Mouse (Mus musculus) erythroblast, embryonic 14.5 days (primary cell): ENCODE measurements around the gene Cldn15.

ENCODE experiments used
- GATA1 ChIP-seq: IDR thresholded peaks from 2 replicates; pipeline ENCODE4 v1.6.1; 2012; ENCODE audit warnings: low read length, inconsistent platforms, mixed read lengths
- TAL1 ChIP-seq: IDR thresholded peaks from 3 replicates; pipeline ENCODE4 v1.6.1; 2012; ENCODE audit warnings: low read length, inconsistent platforms, mixed read lengths

DNA sequence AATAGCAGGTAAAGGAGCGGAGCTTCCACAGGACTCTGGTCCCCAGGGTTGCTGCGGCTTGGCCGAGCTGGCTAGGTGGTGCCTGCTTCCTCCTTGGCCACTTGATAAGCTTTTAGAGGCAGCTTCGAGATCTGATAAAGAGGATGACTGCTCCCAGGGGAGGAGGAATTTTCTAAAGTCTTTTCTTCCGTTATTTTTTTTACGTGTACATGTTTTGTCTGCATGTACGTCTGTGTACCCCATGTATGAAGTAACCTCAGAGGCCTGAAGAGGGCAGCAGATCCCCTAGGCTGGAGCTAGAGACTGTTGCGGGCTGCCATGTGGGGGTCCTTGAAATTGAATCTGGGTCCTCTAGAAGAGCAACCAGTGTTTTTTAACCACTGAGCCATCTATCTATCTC lies 14.6 kb downstream of the Cldn15 start:
- TF ChIP-seq TAL1 (no peak), GATA1 (no peak)
